Mouse (Mus musculus): ENCODE measurements around the gene Gm28845. TPM values are rescaled to one million over a fixed set of nuclear protein-coding genes. Genes with fewer than 3 reads are reported as not detected.

Gm28845 gene
- polyA plus RNA-seq, 1 experiment: not detected

- Histone ChIP-seq H3K36me3 (ENCODE audit: control insufficient read depth, insufficient read depth) (no peaks in the 10 kb centered on the region), H3K27me3 (ENCODE audit: control insufficient read depth, insufficient read depth, insufficient read length) (no peaks in the 10 kb centered on the region), H3K79me2 (ENCODE audit: control insufficient read depth, insufficient read depth) (no peaks in the 10 kb centered on the region), H3K4me3 (no peak within 1 kb of the TSS), H3ac (ENCODE audit: control insufficient read depth, insufficient read length) (no peak within 1 kb of the TSS), H3K4me2 (ENCODE audit: low read depth) (no peak within 1 kb of the TSS)
- TF ChIP-seq MYOD1 (IDR thresholded peaks at IDR 0.05; ENCODE audit: control insufficient read depth in 1 of 3, insufficient read length in 2 of 3, low read depth in 2 of 3) (no peak), MYOG (IDR thresholded peaks at IDR 0.05; ENCODE audit: control insufficient read depth in 1 of 3, insufficient read depth in 1 of 3, insufficient read length in 2 of 3, low read depth in 2 of 3) (no peak), REST (IDR thresholded peaks at IDR 0.05; ENCODE audit: insufficient read depth, insufficient read length) (no peak), CEBPB (IDR thresholded peaks at IDR 0.05; ENCODE audit: insufficient read depth, poor library complexity, severe bottlenecking) (no peak), MAX (IDR thresholded peaks at IDR 0.05; ENCODE audit: low read depth) (no peak)
Observed at GRCm38 (mm10) chr1:65103273-65103672, 16.1 kb downstream of the Gm28845 start, which contains the start of gene Cryga. Cryga (minus strand) TSS chr1:65103373.

DNA sequence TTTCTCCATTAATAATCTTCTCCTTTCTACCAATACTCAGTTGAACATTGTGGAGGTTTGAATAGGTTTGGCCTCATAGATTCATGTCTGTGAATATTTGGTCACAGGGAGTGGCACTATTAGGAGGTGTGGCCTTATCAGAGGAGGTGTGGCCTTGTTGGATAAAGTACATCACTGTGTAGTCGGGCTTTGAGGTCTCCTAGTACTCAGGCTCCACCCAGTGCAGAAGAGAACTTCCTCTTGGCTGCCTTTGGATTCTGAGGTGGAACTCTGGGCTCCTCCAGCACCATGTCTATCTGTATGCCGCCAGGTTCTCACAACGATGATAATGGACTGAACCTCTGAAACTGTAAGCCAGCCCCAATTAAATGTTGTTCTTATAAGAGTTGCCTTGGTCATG is 22.4 kb downstream of the Gm28845 start:
- H3K27me3 ChIP-seq (ENCODE audit: control insufficient read depth, insufficient read depth, insufficient read length): no peaks in the 10 kb centered on the region
- no peak overlapping the region for H3ac ChIP-seq (ENCODE audit: control insufficient read depth, insufficient read length)
- H3K4me3 ChIP-seq: no peak overlapping the region
- H3K79me2 ChIP-seq (ENCODE audit: control insufficient read depth, insufficient read depth): no peaks in the 10 kb centered on the region
- no peaks in the 10 kb centered on the region for H3K36me3 ChIP-seq (ENCODE audit: control insufficient read depth, insufficient read depth)
- no peak overlapping the region for H3K4me2 ChIP-seq (ENCODE audit: low read depth)
- no peak for TF ChIP-seq REST (IDR thresholded peaks at IDR 0.05; ENCODE audit: insufficient read depth, insufficient read length)
- TF ChIP-seq TCF12 (IDR thresholded peaks at IDR 0.05; ENCODE audit: insufficient read depth, poor library complexity, severe bottlenecking): no peak
- TF ChIP-seq USF1 (IDR thresholded peaks at IDR 0.05; ENCODE audit: low read depth): no peak
- no peak for TF ChIP-seq MYOD1 (IDR thresholded peaks at IDR 0.05; ENCODE audit: control insufficient read depth in 1 of 3, insufficient read length in 2 of 3, low read depth in 2 of 3)
- TF ChIP-seq POLR2A (IDR thresholded peaks at IDR 0.05; ENCODE audit: insufficient read length, low read depth): no peak
- TF ChIP-seq MAX (IDR thresholded peaks at IDR 0.05; ENCODE audit: low read depth): no peak
- no peak for TF ChIP-seq TCF3 (IDR thresholded peaks at IDR 0.05; ENCODE audit: insufficient read length, low read depth)
- no peak for TF ChIP-seq MYOG (IDR thresholded peaks at IDR 0.05; ENCODE audit: control insufficient read depth in 1 of 3, insufficient read depth in 1 of 3, insufficient read length in 2 of 3, low read depth in 2 of 3)
- no peak for TF ChIP-seq CEBPB (IDR thresholded peaks at IDR 0.05; ENCODE audit: insufficient read depth, poor library complexity, severe bottlenecking)
- no peak for TF ChIP-seq POLR2AphosphoS2 (IDR thresholded peaks at IDR 0.05; ENCODE audit: insufficient read length, low read depth)
- no peak for TF ChIP-seq SRF (IDR thresholded peaks at IDR 0.05; ENCODE audit: control insufficient read depth, insufficient read length, low read depth)
- TF ChIP-seq E2F4 (IDR thresholded peaks at IDR 0.05; ENCODE audit: insufficient read depth): no peak

GRCm38 (mm10) chr1:65091566-65091965 is 27.8 kb downstream of the Gm28845 start:
- Histone ChIP-seq H3K4me3 (no peak overlapping the region), H3K79me2 (ENCODE audit: control insufficient read depth, insufficient read depth) (no peaks in the 10 kb centered on the region), H3K4me2 (ENCODE audit: low read depth) (peak overlapping the region; percentile 48), H3ac (ENCODE audit: control insufficient read depth, insufficient read length) (no peak overlapping the region), H3K27me3 (ENCODE audit: control insufficient read depth, insufficient read depth, insufficient read length) (no peaks in the 10 kb centered on the region), H3K36me3 (ENCODE audit: control insufficient read depth, insufficient read depth) (no peaks in the 10 kb centered on the region)
- no peak for TF ChIP-seq SRF (IDR thresholded peaks at IDR 0.05; ENCODE audit: control insufficient read depth, insufficient read length, low read depth)
- TF ChIP-seq TCF3 (IDR thresholded peaks at IDR 0.05; ENCODE audit: insufficient read length, low read depth): no peak
- no peak for TF ChIP-seq MYOD1 (IDR thresholded peaks at IDR 0.05; ENCODE audit: control insufficient read depth in 1 of 3, insufficient read length in 2 of 3, low read depth in 2 of 3)
- TF ChIP-seq E2F4 (IDR thresholded peaks at IDR 0.05; ENCODE audit: insufficient read depth): no peak
- no peak for TF ChIP-seq USF1 (IDR thresholded peaks at IDR 0.05; ENCODE audit: low read depth)
- no peak for TF ChIP-seq CEBPB (IDR thresholded peaks at IDR 0.05; ENCODE audit: insufficient read depth, poor library complexity, severe bottlenecking)
- no peak for TF ChIP-seq POLR2AphosphoS2 (IDR thresholded peaks at IDR 0.05; ENCODE audit: insufficient read length, low read depth)
- TF ChIP-seq POLR2A (IDR thresholded peaks at IDR 0.05; ENCODE audit: insufficient read length, low read depth): no peak
- no peak for TF ChIP-seq MYOG (IDR thresholded peaks at IDR 0.05; ENCODE audit: control insufficient read depth in 1 of 3, insufficient read depth in 1 of 3, insufficient read length in 2 of 3, low read depth in 2 of 3)

GRCm38 (mm10) chr1:65090370-65090769 is 29.0 kb downstream of the Gm28845 start:
- H3K79me2 ChIP-seq (ENCODE audit: control insufficient read depth, insufficient read depth): no peaks in the 10 kb centered on the region
- no peak overlapping the region for H3ac ChIP-seq (ENCODE audit: control insufficient read depth, insufficient read length)
- TF ChIP-seq CEBPB (IDR thresholded peaks at IDR 0.05; ENCODE audit: insufficient read depth, poor library complexity, severe bottlenecking) (peak; percentile 94), POLR2A (IDR thresholded peaks at IDR 0.05; ENCODE audit: insufficient read length, low read depth) (no peak), E2F4 (IDR thresholded peaks at IDR 0.05; ENCODE audit: insufficient read depth) (no peak)
- H3K27me3 ChIP-seq (ENCODE audit: control insufficient read depth, insufficient read depth, insufficient read length): no peaks in the 10 kb centered on the region
- no peak overlapping the region for H3K4me3 ChIP-seq
- no peaks in the 10 kb centered on the region for H3K36me3 ChIP-seq (ENCODE audit: control insufficient read depth, insufficient read depth)
- no peak overlapping the region for H3K4me2 ChIP-seq (ENCODE audit: low read depth)

GRCm38 (mm10) chr1:65088567-65089356 is 30.6 kb downstream of the Gm28845 start:
- Histone ChIP-seq H3K79me2 (ENCODE audit: control insufficient read depth, insufficient read depth) (no peaks in the 10 kb centered on the region), H3K27me3 (ENCODE audit: control insufficient read depth, insufficient read depth, insufficient read length) (no peaks in the 10 kb centered on the region), H3K4me2 (ENCODE audit: low read depth) (peak overlapping the region; percentile 70), H3ac (ENCODE audit: control insufficient read depth, insufficient read length) (no peak overlapping the region), H3K4me3 (no peak overlapping the region), H3K36me3 (ENCODE audit: control insufficient read depth, insufficient read depth) (no peaks in the 10 kb centered on the region)
- TF ChIP-seq TCF12 (IDR thresholded peaks at IDR 0.05; ENCODE audit: insufficient read depth, poor library complexity, severe bottlenecking) (no peak), CEBPB (IDR thresholded peaks at IDR 0.05; ENCODE audit: insufficient read depth, poor library complexity, severe bottlenecking) (peak; percentile 33; the same call in 1 of the 2 replicates), MYOG (IDR thresholded peaks at IDR 0.05; ENCODE audit: control insufficient read depth in 1 of 3, insufficient read depth in 1 of 3, insufficient read length in 2 of 3, low read depth in 2 of 3) (peak in 2 of 3 experiments; percentile 18 to 46), POLR2A (IDR thresholded peaks at IDR 0.05; ENCODE audit: insufficient read length, low read depth) (no peak), POLR2AphosphoS2 (IDR thresholded peaks at IDR 0.05; ENCODE audit: insufficient read length, low read depth) (no peak), MYOD1 (IDR thresholded peaks at IDR 0.05; ENCODE audit: control insufficient read depth in 1 of 3, insufficient read length in 2 of 3, low read depth in 2 of 3) (peak; percentile 14 to 54 (median 23)), USF1 (IDR thresholded peaks at IDR 0.05; ENCODE audit: low read depth) (no peak), E2F4 (IDR thresholded peaks at IDR 0.05; ENCODE audit: insufficient read depth) (no peak)
